Mouse (Mus musculus): ENCODE measurements around the gene Gjb4. TPM values are rescaled to one million over a fixed set of nuclear protein-coding genes. Genes with fewer than 3 reads are reported as not detected.

The Gjb4 gene
- polyA plus RNA-seq (2016; fragmentation: Nextera tagmentation; extraction: Ambion mirVana) = not detected in 2 replicates

GRCm38 (mm10) chr4:127353951-127354438 is at the start of gene Gjb4:
Gjb4 (minus strand) TSS chr4:127354081.
- no peaks in the 10 kb centered on the region for H3K9me3 ChIP-seq
- no peaks in the 10 kb centered on the region for H3K36me3 ChIP-seq
- H3K4me2 ChIP-seq (replicated peaks) = no peak within 1 kb of the TSS
- no peak within 1 kb of the TSS for H3K4me3 ChIP-seq
- no peaks in the 10 kb centered on the region for H3K27me3 ChIP-seq
- H3K27ac ChIP-seq = no peak within 1 kb of the TSS
- no peak within 1 kb of the TSS for H3K9ac ChIP-seq
- H3K4me1 ChIP-seq = peaks cover 5% of the 10 kb centered on the region; the same call in 1 of the 2 replicates
- 39% methylated on average over 8 of the region's 8 CpGs for WGBS
- no peak for ATAC-seq (ENCODE audit: insufficient number of reproducible peaks, insufficient read depth, low FRiP score, low TSS enrichment)

GRCm38 (mm10) chr4:127402614-127403013 is 48.7 kb upstream of the Gjb4 start:
- no peaks in the 10 kb centered on the region for H3K9me3 ChIP-seq
- H3K27me3 ChIP-seq = no peaks in the 10 kb centered on the region
- ATAC-seq (ENCODE audit: insufficient number of reproducible peaks, insufficient read depth, low FRiP score, low TSS enrichment) = no peak
- H3K4me3 ChIP-seq = no peak overlapping the region
- H3K4me2 ChIP-seq (replicated peaks) = no peak overlapping the region
- no peaks in the 10 kb centered on the region for H3K36me3 ChIP-seq
- H3K27ac ChIP-seq = no peak overlapping the region
- no peaks in the 10 kb centered on the region for H3K4me1 ChIP-seq
- 67% methylated on average over 3 of the region's 3 CpGs for WGBS
- H3K9ac ChIP-seq = no peak overlapping the region

GRCm38 (mm10) chr4:127402166-127402565 is 48.3 kb upstream of the Gjb4 start:
- H3K9ac ChIP-seq = no peak overlapping the region
- no peaks in the 10 kb centered on the region for H3K36me3 ChIP-seq
- 84% methylated on average over 4 of the region's 4 CpGs for WGBS
- H3K27ac ChIP-seq = no peak overlapping the region
- no peak for ATAC-seq (ENCODE audit: insufficient number of reproducible peaks, insufficient read depth, low FRiP score, low TSS enrichment)
- H3K27me3 ChIP-seq = no peaks in the 10 kb centered on the region
- no peaks in the 10 kb centered on the region for H3K9me3 ChIP-seq
- H3K4me3 ChIP-seq = no peak overlapping the region
- no peak overlapping the region for H3K4me2 ChIP-seq (replicated peaks)
- H3K4me1 ChIP-seq = no peaks in the 10 kb centered on the region

GRCm38 (mm10) chr4:127400165-127401145 is 46.6 kb upstream of the Gjb4 start:
- H3K4me3 ChIP-seq = no peak overlapping the region
- H3K9me3 ChIP-seq = no peaks in the 10 kb centered on the region
- no peak overlapping the region for H3K4me2 ChIP-seq (replicated peaks)
- H3K27me3 ChIP-seq = no peaks in the 10 kb centered on the region
- WGBS = 65% methylated on average over 11 of the region's 11 CpGs
- H3K4me1 ChIP-seq = no peaks in the 10 kb centered on the region
- H3K9ac ChIP-seq = no peak overlapping the region
- no peak overlapping the region for H3K27ac ChIP-seq
- no peaks in the 10 kb centered on the region for H3K36me3 ChIP-seq
- no peak for ATAC-seq (ENCODE audit: insufficient number of reproducible peaks, insufficient read depth, low FRiP score, low TSS enrichment)

GRCm38 (mm10) chr4:127395591-127395990 is 41.7 kb upstream of the Gjb4 start:
- 70% methylated on average over 4 of the region's 4 CpGs for WGBS
- no peaks in the 10 kb centered on the region for H3K27me3 ChIP-seq

DNA sequence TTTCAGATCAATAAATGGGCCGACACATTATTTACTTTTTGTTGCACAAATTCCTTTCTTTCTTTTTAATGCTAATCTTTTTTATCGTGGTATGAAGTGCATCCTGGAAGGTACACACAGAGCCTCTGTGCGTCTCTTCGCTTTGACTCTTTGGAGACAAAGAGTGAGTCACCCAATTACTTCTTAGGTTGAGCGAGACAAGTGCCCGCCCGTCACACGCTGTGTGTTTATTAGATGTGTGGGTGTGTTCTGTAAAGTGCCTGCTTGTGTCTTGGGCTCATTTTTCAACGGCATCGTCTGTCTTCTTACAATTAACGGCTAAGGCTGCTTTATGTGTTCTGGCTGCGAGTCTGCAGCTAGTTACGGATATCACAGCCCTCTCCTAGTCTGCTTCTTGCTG is 35.8 kb upstream of the Gjb4 start:
- Histone ChIP-seq H3K9ac (no peak overlapping the region), H3K27me3 (no peaks in the 10 kb centered on the region), H3K4me1 (no peaks in the 10 kb centered on the region), H3K27ac (no peak overlapping the region), H3K36me3 (no peaks in the 10 kb centered on the region), H3K4me3 (no peak overlapping the region), H3K4me2 (replicated peaks) (no peak overlapping the region), H3K9me3 (no peaks in the 10 kb centered on the region)
- WGBS = 73% methylated on average over 13 of the region's 13 CpGs
- no peak for ATAC-seq (ENCODE audit: insufficient number of reproducible peaks, insufficient read depth, low FRiP score, low TSS enrichment)

More at GRCm38 (mm10) chr4:127395591-127395990, 41.7 kb upstream of the Gjb4 start:
- Histone ChIP-seq H3K4me3 (no peak overlapping the region), H3K4me2 (replicated peaks) (no peak overlapping the region), H3K9ac (no peak overlapping the region), H3K4me1 (no peaks in the 10 kb centered on the region), H3K36me3 (no peaks in the 10 kb centered on the region), H3K9me3 (no peaks in the 10 kb centered on the region), H3K27ac (no peak overlapping the region)
- ATAC-seq (ENCODE audit: insufficient number of reproducible peaks, insufficient read depth, low FRiP score, low TSS enrichment) = no peak

DNA sequence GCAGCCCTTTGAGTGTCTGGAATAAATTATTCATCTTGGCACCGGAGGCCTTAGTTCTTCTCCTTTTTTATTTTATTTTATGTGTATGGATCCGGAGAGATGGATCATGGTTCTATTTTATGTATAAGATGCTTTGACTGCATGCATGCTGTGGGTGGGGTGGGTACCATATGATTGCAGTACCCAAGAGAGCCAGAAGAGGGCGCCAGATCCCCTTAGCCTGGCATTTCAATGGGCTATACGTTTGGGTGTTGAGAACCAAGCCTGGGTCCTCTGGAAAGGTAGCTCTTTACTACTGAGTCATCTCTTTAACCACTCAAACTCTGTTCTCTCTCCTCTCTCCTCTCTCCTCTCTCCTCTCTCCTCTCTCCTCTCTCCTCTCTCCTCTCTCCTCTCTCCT is 23.5 kb upstream of the Gjb4 start:
- no peak overlapping the region for H3K4me3 ChIP-seq
- H3K36me3 ChIP-seq = no peaks in the 10 kb centered on the region
- H3K27me3 ChIP-seq = no peaks in the 10 kb centered on the region
- H3K4me2 ChIP-seq (replicated peaks) = no peak overlapping the region
- H3K9ac ChIP-seq = no peak overlapping the region
- H3K9me3 ChIP-seq = no peaks in the 10 kb centered on the region
- no peak for ATAC-seq (ENCODE audit: insufficient number of reproducible peaks, insufficient read depth, low FRiP score, low TSS enrichment)
- no peak overlapping the region for H3K27ac ChIP-seq
- WGBS = 34% methylated on average over 4 of the region's 4 CpGs
- H3K4me1 ChIP-seq = no peaks in the 10 kb centered on the region

DNA sequence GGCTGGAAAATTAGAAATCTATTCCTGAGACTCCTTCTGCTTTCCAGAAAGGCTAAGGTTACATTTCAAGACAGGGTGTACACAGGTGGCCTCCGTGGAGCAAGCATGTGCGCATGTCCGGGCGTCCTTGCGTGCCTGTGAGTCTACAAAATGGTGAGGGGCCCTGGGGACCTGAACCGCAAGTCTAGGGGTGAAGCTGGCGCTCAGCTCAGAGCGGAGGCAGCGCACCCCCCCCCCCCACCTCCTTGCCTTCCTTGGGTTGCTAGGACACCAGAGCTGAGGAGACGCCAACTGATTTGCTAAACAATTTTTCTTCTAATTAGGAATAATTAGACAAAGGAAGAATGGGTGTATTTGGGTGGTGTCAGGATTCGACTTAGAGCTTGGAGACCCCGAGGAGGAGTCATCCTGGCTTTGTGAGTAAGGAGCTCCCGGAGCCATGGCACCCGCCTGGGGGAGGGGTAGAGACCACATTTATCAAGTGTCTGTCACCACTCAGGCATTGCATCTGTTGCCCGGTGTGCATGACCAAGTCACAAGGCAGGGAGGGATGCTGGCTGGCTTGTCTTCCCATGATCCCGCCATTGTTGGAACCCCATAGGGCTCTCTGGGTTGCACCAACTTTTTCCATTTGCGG is 21.8 kb upstream of the Gjb4 start:
- Histone ChIP-seq H3K4me3 (no peak overlapping the region), H3K27me3 (no peaks in the 10 kb centered on the region), H3K9ac (no peak overlapping the region), H3K36me3 (no peaks in the 10 kb centered on the region), H3K27ac (no peak overlapping the region), H3K4me1 (no peaks in the 10 kb centered on the region), H3K9me3 (no peaks in the 10 kb centered on the region), H3K4me2 (replicated peaks) (no peak overlapping the region)
- no peak for ATAC-seq (ENCODE audit: insufficient number of reproducible peaks, insufficient read depth, low FRiP score, low TSS enrichment)
- WGBS = 85% methylated on average over 17 of the region's 17 CpGs

- H3K27ac ChIP-seq = no peak overlapping the region
- no peak overlapping the region for H3K4me2 ChIP-seq (replicated peaks)
- 81% methylated on average over 4 of the region's 4 CpGs for WGBS
- no peak for ATAC-seq (ENCODE audit: insufficient number of reproducible peaks, insufficient read depth, low FRiP score, low TSS enrichment)
- no peaks in the 10 kb centered on the region for H3K27me3 ChIP-seq
- H3K4me1 ChIP-seq = no peaks in the 10 kb centered on the region
- H3K9me3 ChIP-seq = no peaks in the 10 kb centered on the region
- H3K36me3 ChIP-seq = no peaks in the 10 kb centered on the region
- no peak overlapping the region for H3K4me3 ChIP-seq
- H3K9ac ChIP-seq = no peak overlapping the region
Measured at GRCm38 (mm10) chr4:127374645-127375044, 20.8 kb upstream of the Gjb4 start.

DNA sequence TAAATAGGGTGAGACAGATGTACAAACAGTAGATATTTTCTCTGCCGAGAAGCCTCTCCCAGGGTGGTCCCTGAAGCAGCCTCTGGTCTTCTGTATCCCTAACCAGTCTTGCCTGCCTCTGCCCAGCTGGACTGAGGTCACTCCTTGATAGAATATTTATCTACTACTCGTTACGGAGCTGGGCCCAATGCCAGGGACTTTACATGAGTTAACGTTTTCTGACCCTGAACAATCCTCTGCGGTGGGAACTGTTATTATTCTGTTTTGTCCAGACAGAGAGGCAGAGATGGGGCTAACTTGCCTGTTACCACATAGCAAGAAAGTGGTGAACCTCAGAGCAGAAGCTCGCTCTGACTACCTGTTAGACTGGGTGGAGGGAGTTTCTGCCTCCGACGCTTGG is 19.6 kb upstream of the Gjb4 start:
- 0 out of 2 replicates have a peak, but pooled peaks cover 2% of the 10 kb centered on the region for H3K27me3 ChIP-seq
- no peaks in the 10 kb centered on the region for H3K4me1 ChIP-seq
- H3K27ac ChIP-seq = no peak overlapping the region
- H3K36me3 ChIP-seq = no peaks in the 10 kb centered on the region
- 67% methylated on average over 8 of the region's 8 CpGs for WGBS
- no peak overlapping the region for H3K9ac ChIP-seq
- no peak overlapping the region for H3K4me3 ChIP-seq
- no peak for ATAC-seq (ENCODE audit: insufficient number of reproducible peaks, insufficient read depth, low FRiP score, low TSS enrichment)
- no peak overlapping the region for H3K4me2 ChIP-seq (replicated peaks)
- H3K9me3 ChIP-seq = no peaks in the 10 kb centered on the region

GRCm38 (mm10) chr4:127371546-127371945 is 17.7 kb upstream of the Gjb4 start:
- ATAC-seq (ENCODE audit: insufficient number of reproducible peaks, insufficient read depth, low FRiP score, low TSS enrichment) = no peak
- Histone ChIP-seq H3K9me3 (no peaks in the 10 kb centered on the region), H3K4me3 (no peak overlapping the region), H3K4me1 (no peaks in the 10 kb centered on the region), H3K27me3 (0 out of 2 replicates have a peak, but pooled peaks cover 2% of the 10 kb centered on the region), H3K9ac (no peak overlapping the region), H3K36me3 (no peaks in the 10 kb centered on the region), H3K27ac (no peak overlapping the region), H3K4me2 (replicated peaks) (no peak overlapping the region)
- 72% methylated on average over 5 of the region's 5 CpGs for WGBS

- WGBS = 54% methylated on average over 2 of the region's 2 CpGs
- 0 out of 2 replicates have a peak, but pooled peaks cover 2% of the 10 kb centered on the region for H3K27me3 ChIP-seq
- no peak overlapping the region for H3K9ac ChIP-seq
- no peaks in the 10 kb centered on the region for H3K9me3 ChIP-seq
- peaks cover 4% of the 10 kb centered on the region; the same call in 1 of the 2 replicates for H3K4me1 ChIP-seq
- no peak overlapping the region for H3K4me2 ChIP-seq (replicated peaks)
- no peak overlapping the region for H3K27ac ChIP-seq
- no peak for ATAC-seq (ENCODE audit: insufficient number of reproducible peaks, insufficient read depth, low FRiP score, low TSS enrichment)
- no peak overlapping the region for H3K4me3 ChIP-seq
- no peaks in the 10 kb centered on the region for H3K36me3 ChIP-seq
Measured at GRCm38 (mm10) chr4:127370447-127370846, 16.6 kb upstream of the Gjb4 start.

All from embryonic facial prominence, embryonic 12.5 days (tissue).